Mouse (Mus musculus): ENCODE results near the gene Zfp451.
"Not testable (repeated sequence)": the region's sequence is repeated elsewhere in the genome, so short reads cannot be mapped to it uniquely, and the experiment has no call there.

Zfp451 gene

GRCm38 (mm10) chr1:33813868-33814794 is at the start of gene Zfp451:
Gene Zfp451, minus strand, starts transcription at chr1:33814595.
- DNase-seq = peak; percentile 91

DNA sequence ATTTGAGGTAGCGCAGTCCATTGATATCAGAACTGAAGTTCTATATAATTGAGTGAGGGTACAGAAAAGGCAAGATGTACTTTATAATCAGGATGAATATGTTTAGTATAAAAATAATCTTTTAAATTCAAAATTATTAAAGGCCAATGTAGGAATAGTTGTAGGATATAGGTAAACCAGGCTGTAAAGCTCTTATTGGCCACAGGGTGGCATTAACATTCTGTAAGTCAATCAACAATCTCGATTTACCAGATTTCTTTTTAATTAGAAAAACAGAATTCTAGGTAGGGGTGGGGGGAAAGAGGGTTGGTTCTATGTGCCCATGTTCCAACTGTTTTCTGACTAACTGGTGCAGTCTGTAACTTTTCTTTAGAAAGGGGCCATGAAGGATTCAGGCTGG is 32.4 kb upstream of the Zfp451 start:
- no peak for DNase-seq

DNA sequence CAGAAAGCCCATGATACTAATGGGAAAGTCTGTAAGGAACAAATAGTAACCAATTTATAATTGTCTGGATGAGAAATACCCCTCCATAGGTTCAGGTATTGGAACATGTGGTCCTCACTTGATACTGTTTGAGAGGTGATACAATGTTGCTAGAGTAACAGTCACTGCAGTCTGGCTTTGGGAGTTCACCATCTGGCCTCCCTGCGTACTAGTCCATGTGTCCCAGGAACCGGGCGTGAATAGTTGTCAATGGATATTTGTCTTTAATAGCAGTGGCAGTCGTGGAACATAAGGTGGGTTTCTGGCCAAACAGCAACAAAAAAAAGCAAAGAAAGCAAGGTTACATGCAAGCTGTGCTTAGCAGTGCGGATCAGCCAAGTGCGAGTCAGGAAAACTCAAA is 29.4 kb upstream of the Zfp451 start:
- no peak for DNase-seq

- not testable (repeated sequence) for DNase-seq
Observed at GRCm38 (mm10) chr1:33838952-33839351, 24.6 kb upstream of the Zfp451 start.

GRCm38 (mm10) chr1:33830586-33830985 is 16.2 kb upstream of the Zfp451 start:
- DNase-seq = no peak

DNA sequence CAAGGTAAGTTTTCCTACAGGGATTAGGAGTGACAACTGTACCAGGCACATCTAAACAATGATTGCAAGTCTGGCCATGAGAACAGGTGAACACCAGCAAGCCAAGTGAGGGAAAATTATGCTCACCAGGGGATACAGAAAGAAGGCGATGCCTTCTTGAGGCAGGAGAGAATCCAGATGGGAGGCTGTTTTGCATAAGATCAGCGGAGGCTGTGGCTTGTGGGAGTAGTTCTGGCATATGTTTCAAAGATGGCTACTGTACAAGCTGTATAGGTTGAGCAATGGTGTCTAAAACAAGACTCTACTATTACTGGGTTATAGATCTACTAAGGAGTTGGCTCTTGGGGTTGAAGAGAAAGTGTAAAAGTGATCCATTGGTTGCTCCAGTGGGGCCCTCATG is 3.5 kb upstream of the Zfp451 start:
- no peak for DNase-seq

- DNase-seq = no peak
Observed at GRCm38 (mm10) chr1:33813495-33813867, 914 bp downstream of the Zfp451 start.

DNA sequence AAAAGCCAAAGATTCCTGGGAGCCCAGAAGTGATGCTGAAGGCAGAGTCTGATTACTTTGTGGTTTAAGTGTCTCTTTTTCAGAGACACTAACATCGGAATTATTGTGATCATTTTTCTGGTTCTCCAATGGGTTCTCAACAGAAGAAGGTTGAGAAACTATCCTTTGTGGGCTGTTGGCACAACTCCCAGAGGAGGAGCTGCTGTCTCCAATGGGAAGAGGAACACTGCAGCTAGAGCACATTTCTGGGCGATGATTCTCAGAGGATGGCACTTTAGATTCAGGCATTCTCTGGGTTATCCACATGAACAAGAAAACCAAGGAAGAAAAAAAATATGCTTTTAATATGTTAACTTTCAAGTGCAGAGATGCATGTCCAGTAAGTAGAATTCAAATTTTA is 11.1 kb downstream of the Zfp451 start:
- DNase-seq = no peak

DNA sequence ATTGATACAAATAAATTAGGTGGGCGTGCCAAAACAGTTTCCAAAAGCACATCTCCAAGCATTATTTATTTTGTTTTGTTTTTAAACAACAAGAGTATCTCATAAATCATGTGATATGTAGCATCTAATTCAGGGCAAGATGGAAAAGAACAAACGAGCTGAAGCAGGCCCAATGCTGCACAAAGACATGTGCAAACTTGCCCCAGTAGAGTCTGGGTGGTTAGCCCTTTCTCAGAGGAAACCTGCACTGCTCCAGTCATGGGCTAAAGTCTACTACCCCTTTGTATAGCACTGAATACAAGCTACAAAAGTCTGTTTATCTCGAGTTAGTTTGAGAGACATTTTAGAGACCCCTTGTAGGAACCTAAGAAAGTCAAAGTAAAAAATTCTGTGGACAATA is 14.8 kb downstream of the Zfp451 start:
- DNase-seq = no peak

GRCm38 (mm10) chr1:33788493-33788892 is 25.9 kb downstream of the Zfp451 start:
- DNase-seq = no peak

- DNase-seq = no peak
Observed at GRCm38 (mm10) chr1:33788072-33788471, 26.3 kb downstream of the Zfp451 start.

DNA sequence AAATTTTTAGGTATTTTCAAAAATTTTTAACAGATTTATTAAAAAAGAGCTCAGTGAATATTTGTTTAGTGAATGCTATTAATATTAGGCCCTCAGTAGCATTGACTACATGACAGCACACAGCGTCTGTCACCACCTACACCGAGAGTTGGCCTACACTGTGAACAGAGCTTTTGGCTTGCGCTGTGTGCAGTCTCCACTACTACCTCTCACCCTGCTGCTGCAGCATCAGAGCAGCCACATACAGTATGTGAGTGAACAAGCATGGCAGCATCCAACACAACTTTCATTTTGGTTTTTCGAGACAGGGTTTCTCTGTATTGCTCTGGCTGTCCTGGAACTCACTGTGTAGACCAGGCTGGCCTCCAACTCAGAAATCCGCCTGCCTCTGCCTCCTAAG is 29.8 kb downstream of the Zfp451 start:
- DNase-seq = no peak

DNA sequence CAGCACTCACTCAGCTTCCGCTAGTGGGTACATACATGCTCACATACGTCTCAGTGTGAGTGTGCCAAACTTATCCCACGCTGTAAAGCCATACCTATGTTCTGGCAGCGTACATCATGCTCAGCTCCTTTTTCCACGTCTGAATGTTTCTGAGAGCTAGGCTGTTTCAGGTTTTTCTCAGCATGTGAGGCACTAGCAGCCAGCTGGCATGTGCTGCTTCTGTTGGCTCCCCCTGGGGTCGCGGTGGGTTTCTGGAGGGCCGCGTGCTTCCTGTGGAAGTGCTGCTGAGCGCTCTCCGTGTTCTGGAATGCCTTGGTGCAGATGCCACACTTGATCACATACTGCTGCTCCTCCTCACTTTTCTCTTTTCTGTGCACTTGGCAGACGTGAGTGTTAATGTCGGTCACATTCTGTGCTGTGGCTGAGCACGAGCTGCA is 38.2 kb downstream of the Zfp451 start:
- no peak for DNase-seq

DNA sequence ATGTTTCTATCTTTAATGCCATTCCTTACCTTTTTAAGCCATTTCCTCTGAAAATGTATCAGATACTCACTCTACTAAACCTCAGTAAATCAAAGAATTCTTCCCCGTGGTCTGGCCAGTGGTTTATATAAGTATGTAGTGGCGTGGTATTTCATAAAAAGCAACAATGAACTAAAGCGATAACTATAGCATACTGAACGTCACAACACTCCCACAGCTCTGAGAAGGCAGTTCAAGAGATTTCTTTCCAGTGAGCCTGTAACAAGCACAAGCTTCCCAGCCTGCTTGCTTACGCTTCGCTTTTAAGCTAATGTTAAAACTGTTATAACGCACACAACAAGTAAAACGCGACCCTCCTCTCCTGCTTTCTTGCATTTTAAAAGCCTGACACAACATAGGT is 42.3 kb downstream of the Zfp451 start:
- no peak for DNase-seq

DNA sequence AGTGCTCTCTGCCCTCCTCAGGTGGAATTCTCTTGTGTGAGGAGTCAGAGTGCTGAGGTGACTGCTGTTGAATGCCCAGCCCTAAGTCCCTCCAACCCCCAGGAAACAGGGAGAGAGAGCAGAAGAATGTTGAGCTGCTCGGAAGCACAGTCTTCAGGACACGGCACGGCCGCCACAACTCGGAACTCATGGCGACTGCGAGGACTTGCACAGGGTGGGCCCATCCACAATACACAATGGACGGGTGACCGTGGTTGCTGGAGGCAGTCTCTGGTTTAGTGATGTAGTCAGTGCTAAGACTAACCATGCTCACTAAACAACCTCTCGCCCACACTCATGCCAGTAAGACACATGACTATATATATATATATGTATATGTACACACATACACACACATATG is 42.8 kb downstream of the Zfp451 start:
- DNase-seq = no peak

DNA sequence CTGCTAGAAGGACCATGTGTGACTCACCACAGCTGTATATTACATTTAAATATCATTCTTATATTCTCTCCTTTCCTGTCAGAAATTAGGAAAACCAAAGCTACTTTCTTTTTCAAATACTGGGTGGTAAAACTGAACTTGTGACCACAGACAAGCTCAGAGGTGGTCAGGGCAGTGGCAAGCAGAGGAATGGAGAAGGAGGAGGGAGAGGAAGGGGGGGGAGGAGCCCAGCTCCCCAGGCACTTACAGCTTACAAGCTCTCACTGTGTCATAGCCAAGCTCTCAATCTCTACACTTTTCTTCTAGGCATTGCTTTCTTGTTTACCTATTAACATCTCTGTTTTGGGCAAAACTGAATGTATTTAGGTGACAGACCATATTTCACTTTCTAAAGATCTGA is 45.6 kb downstream of the Zfp451 start:
- no peak for DNase-seq

- no peak for DNase-seq
Observed at GRCm38 (mm10) chr1:33768091-33768787, 46.2 kb downstream of the Zfp451 start.

- no peak for DNase-seq
Observed at GRCm38 (mm10) chr1:33766520-33767508, 47.6 kb downstream of the Zfp451 start.

DNA sequence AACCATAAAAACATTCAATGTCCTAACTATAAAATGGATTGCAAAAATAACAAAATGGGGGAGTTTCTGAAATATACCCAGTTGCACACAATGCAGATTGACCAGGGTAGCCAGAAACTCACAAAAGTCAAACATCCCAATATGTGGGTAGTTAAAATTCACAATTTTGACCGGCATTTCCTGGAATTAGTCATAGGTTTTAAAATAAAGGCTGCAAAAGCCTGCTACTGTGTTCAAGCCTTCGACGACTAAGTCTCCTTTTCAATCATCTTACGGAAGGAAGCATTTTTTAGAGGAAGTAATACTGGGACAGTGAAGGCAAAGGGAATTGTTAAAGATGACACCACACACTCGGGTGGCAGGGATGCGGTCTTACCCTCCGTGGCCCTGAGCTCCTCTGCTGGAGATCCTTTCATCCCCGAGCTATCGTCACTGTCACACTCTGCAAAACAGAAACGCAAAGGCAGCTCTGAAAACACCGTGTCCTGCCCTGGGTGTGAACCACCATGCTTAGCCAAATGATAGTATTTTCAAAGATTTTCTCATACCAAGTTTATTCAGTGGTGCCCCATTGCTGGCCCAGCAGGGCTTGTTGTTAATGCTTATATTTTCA is 48.8 kb downstream of the Zfp451 start:
- no peak for DNase-seq

DNA sequence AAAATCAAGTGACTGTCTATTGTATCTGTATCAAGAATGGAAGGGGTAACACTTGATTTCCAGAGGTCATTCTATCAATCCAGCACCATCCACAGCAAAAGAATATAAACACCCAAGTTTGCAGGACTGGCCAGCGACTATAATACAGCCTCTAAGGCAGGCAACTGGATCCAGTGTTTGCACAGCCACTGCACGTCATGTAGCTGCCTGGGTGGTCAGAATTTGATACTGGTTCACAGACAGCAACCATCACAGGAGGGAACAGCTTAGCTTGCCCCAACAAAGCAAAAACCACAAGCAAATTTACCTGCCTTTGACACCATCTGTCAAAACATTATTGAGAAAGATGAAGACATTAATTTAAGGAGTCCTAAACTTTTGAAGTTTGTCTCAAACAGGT is 50.6 kb downstream of the Zfp451 start:
- DNase-seq = no peak

DNA sequence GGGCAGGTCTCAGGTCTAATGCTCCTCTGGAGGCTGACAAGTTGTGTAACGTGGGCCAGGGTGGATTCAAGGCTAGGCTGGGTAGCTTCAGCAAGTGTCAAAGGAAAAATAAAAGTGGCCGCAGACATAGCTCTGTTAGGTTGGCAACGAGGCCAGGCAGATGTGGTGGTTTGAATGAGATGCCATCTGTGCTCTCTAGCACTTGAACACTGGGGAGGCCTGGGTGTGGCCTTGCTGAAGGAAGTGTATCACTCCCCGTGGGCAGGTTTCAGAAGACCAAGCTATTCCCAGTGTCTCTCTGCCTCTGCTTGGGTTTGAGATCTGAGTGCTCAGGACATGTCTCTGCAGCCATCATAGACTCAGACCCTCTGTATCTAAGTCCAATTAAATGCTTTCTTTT is 55.9 kb downstream of the Zfp451 start:
- no peak for DNase-seq

- DNase-seq = peak; percentile 61
Observed at GRCm38 (mm10) chr1:33757491-33758041, 56.8 kb downstream of the Zfp451 start, which contains the start of gene Bag2. Gene Bag2, minus strand, starts transcription at chr1:33757795.
